Mouse (Mus musculus): Measurements from ENCODE around the gene Idi1. TPM values are rescaled to one million over a fixed set of nuclear protein-coding genes. Genes with fewer than 3 reads are reported as not detected.
"Not testable (repeated sequence)": the region's sequence is repeated elsewhere in the genome, so short reads cannot be mapped to it uniquely, and the experiment has no call there.

Idi1 gene
- polyA plus RNA-seq, 1 experiment from 2014 or later, result 117 TPM

- H3K4me3 ChIP-seq; H3K4me1 ChIP-seq; ATAC-seq (ENCODE audit: low FRiP score, low read depth); H3K36me3 ChIP-seq; H3K27ac ChIP-seq; H3K9me3 ChIP-seq; H3K4me2 ChIP-seq (replicated peaks); H3K27me3 ChIP-seq (replicated peaks); H3K9ac ChIP-seq: not testable (repeated sequence)
- WGBS, result 92% methylated on average over 8 of the region's 8 CpGs
Observed at GRCm38 (mm10) chr13:8913890-8914289, 28.6 kb downstream of the Idi1 start.

DNA sequence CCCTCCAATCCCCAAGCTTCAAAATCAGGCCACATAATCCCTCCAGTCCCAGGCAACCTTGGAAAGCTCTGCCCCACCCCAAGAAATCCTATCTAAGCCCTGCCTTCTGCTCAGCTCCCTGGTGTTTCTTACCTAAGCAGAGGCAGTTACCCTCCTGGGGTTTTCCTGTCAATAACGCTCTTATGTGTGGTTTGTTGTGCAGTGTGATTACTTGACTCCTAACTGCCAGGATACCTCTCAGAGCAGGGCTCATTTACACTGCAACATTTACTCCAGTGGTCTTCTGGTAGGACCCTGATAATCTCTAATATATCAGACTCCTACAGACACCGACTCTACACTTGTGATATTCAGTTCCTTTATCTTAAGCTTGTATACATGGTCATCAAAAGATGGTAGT, 48.2 kb downstream of the Idi1 start:
- Histone ChIP-seq H3K4me1 (no peaks in the 10 kb centered on the region), H3K4me3 (no peak overlapping the region), H3K9me3 (no peaks in the 10 kb centered on the region), H3K27ac (no peak overlapping the region), H3K9ac (no peak overlapping the region), H3K27me3 (replicated peaks) (no peaks in the 10 kb centered on the region), H3K4me2 (replicated peaks) (no peak overlapping the region), H3K36me3 (no peaks in the 10 kb centered on the region)
- no peak for ATAC-seq (ENCODE audit: low FRiP score, low read depth)
- 68% methylated on average over 2 of the region's 2 CpGs for WGBS

GRCm38 (mm10) chr13:8937611-8938140, 52.4 kb downstream of the Idi1 start:
- not testable (repeated sequence) for H3K36me3 ChIP-seq; H3K27ac ChIP-seq; H3K4me3 ChIP-seq; H3K9me3 ChIP-seq; H3K4me1 ChIP-seq; H3K9ac ChIP-seq; H3K4me2 ChIP-seq (replicated peaks); H3K27me3 ChIP-seq (replicated peaks); ATAC-seq (ENCODE audit: low FRiP score, low read depth)
- 87% methylated on average over 6 of the region's 6 CpGs for WGBS

DNA sequence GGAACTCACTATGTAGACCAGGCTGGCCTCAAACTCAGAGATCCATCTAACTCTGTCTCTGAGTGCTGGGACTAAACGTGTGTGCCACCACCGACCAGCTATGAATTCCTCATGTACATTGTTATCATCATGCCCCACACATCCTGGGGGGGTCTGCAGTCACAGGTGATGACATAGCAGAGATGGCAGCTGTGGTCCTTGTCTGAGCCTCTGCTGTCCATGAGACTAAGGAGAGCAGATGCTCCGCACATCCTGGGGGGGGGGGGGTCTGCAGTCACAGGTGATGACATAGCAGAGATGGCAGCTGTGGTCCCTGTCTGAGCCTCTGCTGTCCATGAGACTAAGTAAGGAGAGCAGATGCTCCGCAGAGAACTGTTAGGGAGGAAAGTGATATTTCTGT, 55.8 kb downstream of the Idi1 start:
- H3K36me3 ChIP-seq; ATAC-seq (ENCODE audit: low FRiP score, low read depth); H3K27ac ChIP-seq; H3K27me3 ChIP-seq (replicated peaks); H3K4me3 ChIP-seq; H3K4me1 ChIP-seq; H3K9ac ChIP-seq; H3K4me2 ChIP-seq (replicated peaks); H3K9me3 ChIP-seq: not testable (repeated sequence)
- 92% methylated on average over 4 of the region's 4 CpGs for WGBS

DNA sequence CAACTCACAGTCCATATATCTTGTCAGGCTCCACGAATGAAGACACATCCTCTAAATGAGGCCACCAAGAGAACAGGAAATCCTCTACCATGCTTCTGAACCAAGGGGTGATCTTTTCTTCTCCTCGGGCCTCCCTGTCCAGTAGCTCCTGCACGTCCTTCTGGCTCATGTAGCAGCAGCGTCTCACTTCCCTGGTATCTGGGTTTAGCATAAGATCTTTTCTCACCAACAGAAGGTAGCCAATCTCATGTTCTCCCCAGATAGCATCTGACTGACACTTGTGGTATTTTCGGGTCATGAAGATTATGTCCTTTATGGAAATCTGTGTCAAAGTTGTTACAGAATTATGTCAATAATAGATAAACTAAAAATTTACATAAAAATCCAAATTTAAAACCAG, 56.4 kb downstream of the Idi1 start:
- WGBS, result 83% methylated on average over 1 of the region's 5 CpGs
- not testable (repeated sequence) for H3K27ac ChIP-seq; H3K27me3 ChIP-seq (replicated peaks); ATAC-seq (ENCODE audit: low FRiP score, low read depth); H3K4me1 ChIP-seq; H3K36me3 ChIP-seq; H3K4me3 ChIP-seq; H3K9ac ChIP-seq; H3K4me2 ChIP-seq (replicated peaks); H3K9me3 ChIP-seq

Small RNAs within 50 kb of the gene (microRNA-seq; reads per million reads assigned to microRNA genes)
- gene Gm22750, result not detected

Other genes with a start within 250 kb of the Idi1 start
- 52.8 and 53.1 TPM in 2 replicates for gene Wdr37, start 13.6 kb upstream of the Idi1 start, polyA plus RNA-seq (2016; fragmentation: Nextera tagmentation; extraction: Ambion mirVana)
- gene Gm9745, start 62.7 kb downstream of the Idi1 start, polyA plus RNA-seq (2016; fragmentation: Nextera tagmentation; extraction: Ambion mirVana), result not detected in 2 replicates
- gene Idi2, start 67.4 kb downstream of the Idi1 start, polyA plus RNA-seq (2016; fragmentation: Nextera tagmentation; extraction: Ambion mirVana), result 0.11 TPM in 1 of 2 replicates, not detected in the other
- gene Gtpbp4, start 110.6 kb downstream of the Idi1 start, polyA plus RNA-seq (2016; fragmentation: Nextera tagmentation; extraction: Ambion mirVana), result 81.6 and 82.6 TPM in 2 replicates
- 34.2 and 34.5 TPM in 2 replicates for gene Larp4b, start 208.4 kb downstream of the Idi1 start, polyA plus RNA-seq (2016; fragmentation: Nextera tagmentation; extraction: Ambion mirVana)